Mouse (Mus musculus): ENCODE measurements at regions not wholly inside any gene's neighbourhood (a gene's known extent, or its start where the extent isn't known, plus 50 kb on each side); places are given as distances from the start of the nearest gene placed in this dataset.

- TF ChIP-seq CTCF (IDR thresholded peaks at IDR 0.05; ENCODE audit: low read depth): no peak
- TF ChIP-seq EP300 (IDR thresholded peaks at IDR 0.05; ENCODE audit: low read depth): no peak
Measured at GRCm38 (mm10) chr1:186015831-186016561, 101.1 kb downstream of the Lyplal1 start.
